Mouse (Mus musculus): ENCODE results near the gene Abcd3. TPM values are rescaled to one million over a fixed set of nuclear protein-coding genes. Genes with fewer than 3 reads are reported as not detected.
A peak's percentile ranks its signal among the peaks of the same experiment; 100 is the strongest.

Gene Abcd3
- total RNA-seq, 1 experiment: 21.6 TPM

GRCm38 (mm10) chr3:121739489-121740213 lies 75.5 kb downstream of the Abcd3 start:
- no peak overlapping the region for H3K27ac ChIP-seq (ENCODE audit: insufficient read depth, low read depth, low read length, poor library complexity, severe bottlenecking)
- in situ Hi-C loops (cut with MboI; ENCODE audit: low sequenced_read_pairs in 2 of 2, unreplicated experiment in 2 of 2): loop anchor here in 1 of 2 experiments (5.0 to 25.0 kb wide), 2 partner anchors 187 to 427 kb away; no protein-coding TSS in a partner anchor

GRCm38 (mm10) chr3:121738742-121739342 lies 76.3 kb downstream of the Abcd3 start:
- H3K9ac ChIP-seq (ENCODE audit: insufficient read depth, low read depth, low read length, poor library complexity, severe bottlenecking): peak overlapping the region; percentile 37; the same call in 1 of the 2 replicates
- H3K4me1 ChIP-seq (ENCODE audit: control insufficient read depth in 2 of 2, insufficient read depth in 2 of 2, low read length in 2 of 2, poor library complexity in 1 of 2): peaks cover 10 to 16% of the 10 kb centered on the region in 2 experiments; a peak in 3 of 4 replicates
- H3K27ac ChIP-seq (ENCODE audit: insufficient read depth, low read depth, low read length, poor library complexity, severe bottlenecking): no peak overlapping the region
- DNase-seq (ENCODE audit: low read depth, low spot score): no peak
- H3K36me3 ChIP-seq (ENCODE audit: control insufficient read depth, insufficient read depth, low read length, poor library complexity, severe bottlenecking): peaks cover 4% of the 10 kb centered on the region; the same call in 1 of the 2 replicates
- no peaks in the 10 kb centered on the region for H3K9me3 ChIP-seq (ENCODE audit: control insufficient read depth, insufficient read depth, low read depth, low read length)
- TF ChIP-seq ZNF384 (IDR thresholded peaks at IDR 0.05; ENCODE audit: low read depth, low read length) (no peak), CHD2 (IDR thresholded peaks at IDR 0.05; ENCODE audit: low read depth, low read length) (no peak), MAFK (IDR thresholded peaks at IDR 0.05; ENCODE audit: insufficient read depth, low read depth, low read length) (no peak)
- no peak overlapping the region for H3K4me3 ChIP-seq (ENCODE audit: insufficient read depth in 1 of 2, low read depth in 1 of 2, low read length in 2 of 2, poor library complexity in 1 of 2, severe bottlenecking in 1 of 2)
- in situ Hi-C loops (cut with MboI; ENCODE audit: low sequenced_read_pairs in 2 of 2, unreplicated experiment in 2 of 2): loop anchor here in 1 of 2 experiments (5.0 to 25.0 kb wide), 2 partner anchors 187 to 427 kb away; no protein-coding TSS in a partner anchor

More at GRCm38 (mm10) chr3:121739489-121740213, 75.5 kb downstream of the Abcd3 start:
- H3K4me3 ChIP-seq (ENCODE audit: insufficient read depth in 1 of 2, low read depth in 1 of 2, low read length in 2 of 2, poor library complexity in 1 of 2, severe bottlenecking in 1 of 2): no peak overlapping the region
- H3K36me3 ChIP-seq (ENCODE audit: control insufficient read depth, insufficient read depth, low read length, poor library complexity, severe bottlenecking): peaks cover 2% of the 10 kb centered on the region; the same call in 1 of the 2 replicates
- DNase-seq (ENCODE audit: low read depth, low spot score): no peak
- TF ChIP-seq MAFK (IDR thresholded peaks at IDR 0.05; ENCODE audit: insufficient read depth, low read depth, low read length) (no peak), HCFC1 (IDR thresholded peaks at IDR 0.05; ENCODE audit: borderline replicate concordance, insufficient read depth, low read length) (no peak), CHD2 (IDR thresholded peaks at IDR 0.05; ENCODE audit: low read depth, low read length) (no peak), ZC3H11A (IDR thresholded peaks at IDR 0.05; ENCODE audit: borderline replicate concordance, low read depth, low read length) (no peak), ZNF384 (IDR thresholded peaks at IDR 0.05; ENCODE audit: low read depth, low read length) (no peak)
- peak overlapping the region; percentile 31; the same call in 1 of the 2 replicates for H3K9ac ChIP-seq (ENCODE audit: insufficient read depth, low read depth, low read length, poor library complexity, severe bottlenecking)
- no peaks in the 10 kb centered on the region for H3K9me3 ChIP-seq (ENCODE audit: control insufficient read depth, insufficient read depth, low read depth, low read length)
- H3K4me1 ChIP-seq (ENCODE audit: control insufficient read depth in 2 of 2, insufficient read depth in 2 of 2, low read length in 2 of 2, poor library complexity in 1 of 2): peaks cover 7 to 16% of the 10 kb centered on the region in 2 experiments; a peak in 2 of 4 replicates

- peaks cover 4% of the 10 kb centered on the region; the same call in 1 of the 2 replicates for H3K36me3 ChIP-seq (ENCODE audit: control insufficient read depth, insufficient read depth, low read length, poor library complexity, severe bottlenecking)
- in situ Hi-C loops (cut with MboI; ENCODE audit: low sequenced_read_pairs in 2 of 2, unreplicated experiment in 2 of 2): loop anchor here in 1 of 2 experiments (5.0 to 25.0 kb wide), 2 partner anchors 186 to 426 kb away; no protein-coding TSS in a partner anchor
- peaks cover 11 to 16% of the 10 kb centered on the region in 2 experiments; a peak in 3 of 4 replicates for H3K4me1 ChIP-seq (ENCODE audit: control insufficient read depth in 2 of 2, insufficient read depth in 2 of 2, low read length in 2 of 2, poor library complexity in 1 of 2)
- no peaks in the 10 kb centered on the region for H3K9me3 ChIP-seq (ENCODE audit: control insufficient read depth, insufficient read depth, low read depth, low read length)
- H3K4me3 ChIP-seq (ENCODE audit: insufficient read depth in 1 of 2, low read depth in 1 of 2, low read length in 2 of 2, poor library complexity in 1 of 2, severe bottlenecking in 1 of 2): no peak overlapping the region
- no peak overlapping the region for H3K27ac ChIP-seq (ENCODE audit: insufficient read depth, low read depth, low read length, poor library complexity, severe bottlenecking)
- DNase-seq (ENCODE audit: low read depth, low spot score): no peak
- TF ChIP-seq ZNF384 (IDR thresholded peaks at IDR 0.05; ENCODE audit: low read depth, low read length) (no peak), HCFC1 (IDR thresholded peaks at IDR 0.05; ENCODE audit: borderline replicate concordance, insufficient read depth, low read length) (no peak), CHD2 (IDR thresholded peaks at IDR 0.05; ENCODE audit: low read depth, low read length) (no peak), ZC3H11A (IDR thresholded peaks at IDR 0.05; ENCODE audit: borderline replicate concordance, low read depth, low read length) (no peak), MAFK (IDR thresholded peaks at IDR 0.05; ENCODE audit: insufficient read depth, low read depth, low read length) (no peak)
- H3K9ac ChIP-seq (ENCODE audit: insufficient read depth, low read depth, low read length, poor library complexity, severe bottlenecking): no peak overlapping the region
Observed at GRCm38 (mm10) chr3:121737901-121738300, 77.2 kb downstream of the Abcd3 start.

- no peak for TF ChIP-seq ZNF384 (IDR thresholded peaks at IDR 0.05; ENCODE audit: low read depth, low read length)
- peak; percentile 61; the same call in 1 of the 2 replicates for TF ChIP-seq ZC3H11A (IDR thresholded peaks at IDR 0.05; ENCODE audit: borderline replicate concordance, low read depth, low read length)
- H3K9me3 ChIP-seq (ENCODE audit: control insufficient read depth, insufficient read depth, low read depth, low read length): no peaks in the 10 kb centered on the region
- peaks cover 6% of the 10 kb centered on the region; the same call in 1 of the 2 replicates for H3K36me3 ChIP-seq (ENCODE audit: control insufficient read depth, insufficient read depth, low read length, poor library complexity, severe bottlenecking)
- in situ Hi-C loops (cut with MboI; ENCODE audit: low sequenced_read_pairs in 2 of 2, unreplicated experiment in 2 of 2): loop anchor here in 1 of 2 experiments (5.0 to 25.0 kb wide), 2 partner anchors 185 to 425 kb away; no protein-coding TSS in a partner anchor
- DNase-seq (ENCODE audit: low read depth, low spot score): no peak
- no peak overlapping the region for H3K4me3 ChIP-seq (ENCODE audit: insufficient read depth in 1 of 2, low read depth in 1 of 2, low read length in 2 of 2, poor library complexity in 1 of 2, severe bottlenecking in 1 of 2)
- H3K9ac ChIP-seq (ENCODE audit: insufficient read depth, low read depth, low read length, poor library complexity, severe bottlenecking): no peak overlapping the region
- H3K27ac ChIP-seq (ENCODE audit: insufficient read depth, low read depth, low read length, poor library complexity, severe bottlenecking): no peak overlapping the region
- peaks cover 11 to 16% of the 10 kb centered on the region in 2 experiments; a peak in 3 of 4 replicates for H3K4me1 ChIP-seq (ENCODE audit: control insufficient read depth in 2 of 2, insufficient read depth in 2 of 2, low read length in 2 of 2, poor library complexity in 1 of 2)
Observed at GRCm38 (mm10) chr3:121737453-121737852, 77.6 kb downstream of the Abcd3 start.

Data from ES-E14 (cell line).